Mouse (Mus musculus) midbrain, embryonic 13.5 days (tissue): ENCODE measurements around the gene Bax. TPM values are rescaled to one million over a fixed set of nuclear protein-coding genes. Genes with fewer than 3 reads are reported as not detected.

Source experiments
- ATAC-seq: fragments of 200-750 bp; cut with Nextera tagmentation; 2 replicates; pipeline ENCODE4 v1.8.0; 2017; ENCODE audit warnings: mild to moderate bottlenecking, moderate TSS enrichment, moderate library complexity
- H3K27ac ChIP-seq: fragments of 300-500 bp; sonication (generic); 2 replicates; pipeline ENCODE4 v1.5.1; 2015; ENCODE audit warnings: inconsistent platforms, mild to moderate bottlenecking, moderate library complexity
- H3K27me3 ChIP-seq: fragments of 300-500 bp; sonication (generic); 2 replicates; pipeline ENCODE4 v1.6.1; 2015; ENCODE audit warnings: mild to moderate bottlenecking, inconsistent platforms
- H3K36me3 ChIP-seq: fragments of 300-500 bp; sonication (generic); 2 replicates; pipeline ENCODE4 v1.6.1; 2015; ENCODE audit warnings: mild to moderate bottlenecking, inconsistent platforms
- H3K4me1 ChIP-seq: fragments of 300-500 bp; sonication (generic); replicated peaks from 2 replicates; pipeline ENCODE4 v1.6.1; 2015; ENCODE audit warnings: inconsistent platforms
- H3K4me2 ChIP-seq: fragments of 300-500 bp; sonication (generic); replicated peaks from 2 replicates; pipeline ENCODE4 v1.6.1; 2015; ENCODE audit warnings: moderate library complexity, mild to moderate bottlenecking, inconsistent platforms
- H3K4me3 ChIP-seq: fragments of 300-500 bp; sonication (generic); replicated peaks from 2 replicates; pipeline ENCODE4 v1.5.1; 2015; ENCODE audit warnings: mild to moderate bottlenecking, inconsistent platforms
- H3K9ac ChIP-seq: fragments of 300-500 bp; sonication (generic); replicated peaks from 2 replicates; pipeline ENCODE4 v1.6.1; 2015; ENCODE audit warnings: mild to moderate bottlenecking, inconsistent platforms
- H3K9me3 ChIP-seq: fragments of 300-500 bp; sonication (generic); 2 replicates; pipeline ENCODE4 v1.6.1; 2016; ENCODE audit warnings: mild to moderate bottlenecking, inconsistent platforms
- WGBS: fragments of 180-500 bp; shearing (Covaris S2); methylation state at CpG from one replicate; pipeline ENCODE4 v1.1.7; 2015; 5-methylcytosine and 5-hydroxymethylcytosine counted together
- polyA plus RNA-seq: library from polyadenylated mRNA; unstranded; fragments of >200 nt; fragmentation: Nextera tagmentation; extraction: Ambion mirVana; gene quantifications from 2 replicates; pipeline ENCODE4 v1.2.1, GENCODE M21; 2015

Gene Bax
- polyA plus RNA-seq, 1 experiment from 2014 or later = 265 TPM

DNA sequence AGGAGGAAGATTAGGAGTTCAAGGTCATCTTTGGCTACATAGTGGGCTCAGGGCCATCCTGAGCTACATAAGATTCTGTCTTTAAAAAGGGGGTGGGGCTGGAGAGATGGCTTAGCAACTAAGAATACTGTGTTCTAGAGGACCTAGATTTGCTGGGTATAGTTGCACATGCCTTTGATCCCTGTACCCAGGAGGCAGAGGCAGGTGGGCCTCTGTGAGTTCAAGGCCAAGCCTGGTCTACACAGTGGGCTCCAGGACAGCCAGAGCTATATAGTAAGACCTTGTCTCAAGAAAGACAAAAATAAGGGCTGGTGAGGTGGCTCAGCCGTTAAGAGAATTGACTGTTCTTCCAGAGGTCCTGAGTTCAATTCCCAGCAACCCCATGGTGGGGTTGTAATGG, 16.7 kb downstream of the Bax start:
- ATAC-seq = no peak
- H3K27me3 ChIP-seq = no peaks in the 10 kb centered on the region
- peaks cover 3% of the 10 kb centered on the region; the same call in 1 of the 2 replicates for H3K4me1 ChIP-seq
- no peak overlapping the region for H3K4me3 ChIP-seq
- H3K9ac ChIP-seq = no peak overlapping the region
- H3K36me3 ChIP-seq = peaks cover 55% of the 10 kb centered on the region
- no peaks in the 10 kb centered on the region for H3K9me3 ChIP-seq
- WGBS = 90% methylated on average over 1 of the region's 1 CpGs
- H3K4me2 ChIP-seq = no peak overlapping the region
- no peak overlapping the region for H3K27ac ChIP-seq

GRCm38 (mm10) chr7:45447325-45447990, 19.2 kb downstream of the Bax start:
- H3K9ac ChIP-seq = no peak overlapping the region
- H3K4me2 ChIP-seq = no peak overlapping the region
- H3K4me1 ChIP-seq = peaks cover 3% of the 10 kb centered on the region; the same call in 1 of the 2 replicates
- no peaks in the 10 kb centered on the region for H3K9me3 ChIP-seq
- H3K36me3 ChIP-seq = peaks cover 61% of the 10 kb centered on the region
- WGBS = 44% methylated on average over 11 of the region's 11 CpGs
- no peak overlapping the region for H3K4me3 ChIP-seq
- H3K27ac ChIP-seq = no peak overlapping the region
- no peak for ATAC-seq
- no peaks in the 10 kb centered on the region for H3K27me3 ChIP-seq

- Histone ChIP-seq H3K4me2 (no peak overlapping the region), H3K4me1 (peaks cover 2% of the 10 kb centered on the region; the same call in 1 of the 2 replicates), H3K9me3 (no peaks in the 10 kb centered on the region), H3K4me3 (no peak overlapping the region), H3K9ac (no peak overlapping the region), H3K36me3 (peaks cover 63% of the 10 kb centered on the region), H3K27ac (no peak overlapping the region), H3K27me3 (no peaks in the 10 kb centered on the region)
- ATAC-seq = no peak
These were observed 20.1 kb downstream of the Bax start for GRCm38 (mm10) chr7:45446589-45446988.

- no peaks in the 10 kb centered on the region for H3K27me3 ChIP-seq
- H3K4me2 ChIP-seq = no peak overlapping the region
- WGBS = 90% methylated on average over 22 of the region's 22 CpGs
- no peaks in the 10 kb centered on the region for H3K9me3 ChIP-seq
- no peak overlapping the region for H3K9ac ChIP-seq
- ATAC-seq = no peak
- no peak overlapping the region for H3K27ac ChIP-seq
- H3K36me3 ChIP-seq = peaks cover 59% of the 10 kb centered on the region
- no peaks in the 10 kb centered on the region for H3K4me1 ChIP-seq
- H3K4me3 ChIP-seq = no peak overlapping the region
These were observed 22.9 kb downstream of the Bax start for GRCm38 (mm10) chr7:45443526-45444420.

DNA sequence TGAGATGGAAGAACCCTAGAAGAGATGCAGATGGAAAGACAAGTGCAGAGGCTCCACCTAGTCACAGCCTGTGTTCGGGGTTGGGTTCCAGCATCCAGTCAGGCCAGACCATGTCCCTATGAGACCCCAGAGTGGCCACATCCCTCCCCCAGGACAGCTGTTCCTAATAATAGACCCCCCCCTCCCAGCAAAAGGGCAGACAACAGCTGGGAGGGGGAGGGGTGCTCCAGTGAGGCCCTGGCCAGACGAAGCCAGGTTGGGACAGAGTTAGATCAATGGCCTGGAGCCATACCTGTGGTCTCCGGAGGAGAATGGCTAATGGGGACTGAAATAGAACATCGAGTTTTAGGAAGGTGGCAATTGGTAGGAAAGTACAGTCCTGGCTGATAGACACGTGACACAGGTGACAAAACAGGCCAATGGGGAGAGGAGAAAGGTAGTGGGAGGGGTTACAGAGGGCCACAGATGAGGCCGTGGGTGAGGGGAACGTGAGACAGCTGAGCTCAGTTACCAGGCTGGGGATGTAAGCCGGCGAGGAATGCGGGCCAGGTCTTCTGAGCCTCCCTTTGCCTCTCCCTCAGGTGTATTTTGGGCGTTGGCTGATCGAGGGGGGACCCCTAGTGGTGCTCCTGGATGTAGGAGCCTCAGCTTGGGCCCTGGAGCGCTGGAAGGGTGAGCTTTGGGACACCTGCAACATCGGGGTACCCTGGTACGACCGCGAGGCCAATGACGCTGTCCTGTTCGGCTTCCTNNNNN, 29.0 kb downstream of the Bax start, which contains the start of gene Ruvbl2:
Gene Ruvbl2 (minus strand): TSS at position 576 of the 756 bp plus-strand sequence.
- H3K9ac ChIP-seq = no peak within 1 kb of the TSS
- ATAC-seq = no peak
- H3K9me3 ChIP-seq = no peaks in the 10 kb centered on the region
- H3K4me1 ChIP-seq = peaks cover 44% of the 10 kb centered on the region
- WGBS = 21% methylated on average over 19 of the region's 19 CpGs
- no peak within 1 kb of the TSS for H3K4me3 ChIP-seq
- peaks cover 17% of the 10 kb centered on the region for H3K36me3 ChIP-seq
- no peaks in the 10 kb centered on the region for H3K27me3 ChIP-seq
- no peak within 1 kb of the TSS for H3K4me2 ChIP-seq
- no peak within 1 kb of the TSS for H3K27ac ChIP-seq

- peaks cover 47% of the 10 kb centered on the region for H3K4me1 ChIP-seq
- no peak overlapping the region for H3K4me3 ChIP-seq
- H3K36me3 ChIP-seq = peaks cover 13% of the 10 kb centered on the region
- no peaks in the 10 kb centered on the region for H3K9me3 ChIP-seq
- H3K4me2 ChIP-seq = no peak overlapping the region
- no peak overlapping the region for H3K27ac ChIP-seq
- H3K9ac ChIP-seq = no peak overlapping the region
- no peaks in the 10 kb centered on the region for H3K27me3 ChIP-seq
- WGBS = 30% methylated on average over 6 of the region's 6 CpGs
- no peak for ATAC-seq
These were observed 29.7 kb downstream of the Bax start for GRCm38 (mm10) chr7:45437046-45437445.

DNA sequence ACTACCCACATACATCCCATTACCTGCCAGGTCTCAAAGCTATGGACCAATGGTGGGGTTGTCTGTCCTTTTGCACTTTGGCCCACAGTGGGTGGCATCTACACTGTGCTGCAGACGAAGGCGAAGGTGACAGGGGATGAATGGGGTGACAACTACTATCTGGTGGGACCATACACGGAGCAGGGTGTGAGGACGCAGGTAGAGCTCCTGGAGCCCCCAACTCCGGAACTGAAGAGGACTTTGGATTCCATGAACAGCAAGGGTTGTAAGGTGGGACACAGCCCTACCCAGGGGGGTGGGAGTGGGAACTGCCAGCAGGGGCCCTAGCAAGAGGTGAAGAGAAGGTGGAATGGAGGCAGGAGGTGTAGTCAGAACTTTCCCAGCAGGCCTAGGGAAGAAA, 30.3 kb downstream of the Bax start:
- peaks cover 47% of the 10 kb centered on the region for H3K4me1 ChIP-seq
- no peak overlapping the region; the same call in 1 of the 2 replicates for H3K4me2 ChIP-seq
- 93% methylated on average over 5 of the region's 5 CpGs for WGBS
- ATAC-seq = no peak
- H3K27ac ChIP-seq = no peak overlapping the region
- no peaks in the 10 kb centered on the region for H3K27me3 ChIP-seq
- H3K9ac ChIP-seq = 0 out of 2 replicates have a peak overlapping the region, but pooled peaks have one; percentile 6
- H3K4me3 ChIP-seq = no peak overlapping the region
- H3K36me3 ChIP-seq = peaks cover 15% of the 10 kb centered on the region
- H3K9me3 ChIP-seq = no peaks in the 10 kb centered on the region

- Histone ChIP-seq H3K4me2 (peak overlapping the region; percentile 99), H3K9me3 (no peaks in the 10 kb centered on the region), H3K27me3 (no peaks in the 10 kb centered on the region), H3K27ac (peak overlapping the region; percentile 35; the same call in 1 of the 2 replicates), H3K36me3 (peaks cover 24% of the 10 kb centered on the region), H3K4me1 (peaks cover 47% of the 10 kb centered on the region), H3K4me3 (peak overlapping the region; percentile 95), H3K9ac (peak overlapping the region; percentile 79)
- 1% methylated on average over 16 of the region's 16 CpGs for WGBS
- no peak for ATAC-seq
These were observed 31.7 kb downstream of the Bax start for GRCm38 (mm10) chr7:45435038-45435437.

- Histone ChIP-seq H3K27me3 (no peaks in the 10 kb centered on the region), H3K4me2 (peak within 1 kb of the TSS; percentile 99), H3K27ac (peak within 1 kb of the TSS; percentile 94), H3K36me3 (peaks cover 27% of the 10 kb centered on the region), H3K4me1 (peaks cover 47% of the 10 kb centered on the region), H3K9ac (peak within 1 kb of the TSS; percentile 92), H3K9me3 (no peaks in the 10 kb centered on the region), H3K4me3 (peak within 1 kb of the TSS; percentile 95)
- peak; percentile 97 for ATAC-seq
- whole genome bisulfite sequencing = under 1% methylated on average over 45 of the region's 45 CpGs
These were observed 32.3 kb downstream of the Bax start, which contains the start of gene Gys1 for GRCm38 (mm10) chr7:45434203-45435015. Gene Gys1, plus strand, starts transcription at chr7:45434844.

DNA sequence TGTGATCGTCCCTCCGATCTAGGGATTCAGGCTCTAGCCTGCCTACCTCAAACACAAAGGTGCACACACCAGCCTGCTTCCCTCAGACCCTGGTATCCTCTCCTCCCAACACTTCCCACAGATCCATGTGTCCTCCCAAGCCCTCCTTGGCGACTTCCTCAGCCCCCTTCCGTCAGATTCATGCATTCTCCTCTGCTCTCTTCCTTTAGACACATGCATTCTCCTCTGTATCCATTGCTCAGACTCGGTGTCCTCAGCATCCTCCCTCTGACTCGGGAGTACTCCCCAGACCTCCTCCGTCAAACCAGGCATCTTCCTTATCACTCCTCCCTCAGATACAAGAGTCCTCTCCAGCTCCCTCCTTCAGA, 32.9 kb downstream of the Bax start:
- H3K9ac ChIP-seq = peak overlapping the region; percentile 92
- H3K27me3 ChIP-seq = no peaks in the 10 kb centered on the region
- H3K4me1 ChIP-seq = peaks cover 47% of the 10 kb centered on the region
- H3K4me2 ChIP-seq = peak overlapping the region; percentile 99
- H3K9me3 ChIP-seq = no peaks in the 10 kb centered on the region
- H3K36me3 ChIP-seq = peaks cover 33% of the 10 kb centered on the region
- ATAC-seq = no peak
- peak overlapping the region; percentile 95 for H3K4me3 ChIP-seq
- H3K27ac ChIP-seq = peak overlapping the region; percentile 94
- WGBS = under 1% methylated on average over 7 of the region's 7 CpGs

DNA sequence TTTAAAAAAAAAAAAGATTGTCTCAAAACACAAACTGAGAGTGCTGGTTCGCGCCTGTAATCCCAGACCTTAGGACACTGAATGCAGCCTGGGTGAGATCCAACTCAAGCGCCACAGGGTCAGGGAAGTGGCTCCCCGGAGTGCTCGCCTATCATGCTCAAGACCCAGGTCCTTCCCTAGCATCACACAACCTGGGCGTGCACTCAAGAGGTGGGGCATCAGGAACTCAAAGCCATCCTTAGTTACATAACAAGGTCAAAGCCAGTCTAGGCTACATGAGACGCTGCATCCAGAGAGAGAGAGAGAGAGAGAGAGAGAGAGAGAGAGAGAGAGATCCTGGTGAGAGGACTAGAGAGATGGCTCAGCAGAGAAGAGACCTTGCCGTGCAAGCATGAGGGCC, 40.1 kb downstream of the Bax start:
- H3K4me3 ChIP-seq = no peak overlapping the region
- ATAC-seq = no peak
- H3K4me2 ChIP-seq = no peak overlapping the region
- no peak overlapping the region for H3K9ac ChIP-seq
- H3K4me1 ChIP-seq = no peaks in the 10 kb centered on the region
- WGBS = 95% methylated on average over 8 of the region's 8 CpGs
- H3K36me3 ChIP-seq = peaks cover 93% of the 10 kb centered on the region
- no peaks in the 10 kb centered on the region for H3K9me3 ChIP-seq
- H3K27ac ChIP-seq = no peak overlapping the region
- peaks cover 2% of the 10 kb centered on the region; the same call in 1 of the 2 replicates for H3K27me3 ChIP-seq
